Mouse (Mus musculus) thymus, adult 2 months (tissue): ENCODE measurements at regions not wholly inside any gene's neighbourhood (a gene's known extent, or its start where the extent isn't known, plus 50 kb on each side); places are given as distances from the start of the nearest gene placed in this dataset.

Source experiments
- CTCF ChIP-seq: fragments of 200-500 bp; IDR thresholded peaks from 2 replicates; pipeline ENCODE4 v1.5.1; 2012; ENCODE audit warnings: mild to moderate bottlenecking, control low read depth, low read length, moderate library complexity, borderline replicate concordance; ENCODE audit not compliant: control insufficient read depth, poor library complexity, insufficient read depth; ENCODE audit errors: extremely low read depth
- POLR2A ChIP-seq: fragments of 200-500 bp; IDR thresholded peaks from 2 replicates; pipeline ENCODE4 v1.6.1; 2012; ENCODE audit warnings: mild to moderate bottlenecking, low read length, control low read depth, moderate library complexity; ENCODE audit not compliant: control insufficient read depth, poor library complexity, insufficient read depth; ENCODE audit errors: extremely low read depth

- no peak for TF ChIP-seq POLR2A
- TF ChIP-seq CTCF = no peak
Measured at GRCm38 (mm10) chr12:39342327-39342726, 563.1 kb downstream of the Etv1 start.
